Mouse (Mus musculus): ENCODE measurements at regions not wholly inside any gene's neighbourhood (a gene's known extent, or its start where the extent isn't known, plus 50 kb on each side); places are given as distances from the start of the nearest gene placed in this dataset.

- no peak overlapping the region for H3K27ac ChIP-seq (ENCODE audit: control insufficient read depth, insufficient read depth, low read depth, low read length, poor library complexity)
- no peak overlapping the region for H3K4me3 ChIP-seq (replicated peaks; ENCODE audit: control insufficient read depth, low read depth, low read length)
- TF ChIP-seq CTCF (IDR thresholded peaks at IDR 0.05; ENCODE audit: control insufficient read depth, insufficient read depth, low read length) (no peak), POLR2A (IDR thresholded peaks at IDR 0.05; ENCODE audit: borderline replicate concordance, control insufficient read depth, low read depth, low read length) (no peak)
- no peaks in the 10 kb centered on the region for H3K4me1 ChIP-seq (ENCODE audit: control insufficient read depth, insufficient read depth, low read length)
These were observed 162.4 kb downstream of the Snx13 start for GRCm38 (mm10) chr12:35209399-35209798.

- WGBS: 82% methylated on average over 3 of the region's 3 CpGs
- no peak overlapping the region for H3K27ac ChIP-seq (ENCODE audit: control insufficient read depth, insufficient read depth, low read depth, low read length, poor library complexity)
- no peaks in the 10 kb centered on the region for H3K4me1 ChIP-seq (ENCODE audit: control insufficient read depth, insufficient read depth, low read length)
- TF ChIP-seq CTCF (IDR thresholded peaks at IDR 0.05; ENCODE audit: control insufficient read depth, insufficient read depth, low read length) (no peak), POLR2A (IDR thresholded peaks at IDR 0.05; ENCODE audit: borderline replicate concordance, control insufficient read depth, low read depth, low read length) (no peak)
- H3K4me3 ChIP-seq (replicated peaks; ENCODE audit: control insufficient read depth, low read depth, low read length): no peak overlapping the region
These were observed 160.6 kb downstream of the Snx13 start for GRCm38 (mm10) chr12:35207605-35208004.

- WGBS: 29% methylated on average over 1 of the region's 1 CpGs
- no peak for TF ChIP-seq POLR2A (IDR thresholded peaks at IDR 0.05; ENCODE audit: borderline replicate concordance, control insufficient read depth, low read depth, low read length)
- no peak overlapping the region for H3K27ac ChIP-seq (ENCODE audit: control insufficient read depth, insufficient read depth, low read depth, low read length, poor library complexity)
These were observed 156.4 kb downstream of the Snx13 start for GRCm38 (mm10) chr12:35203398-35203797.

GRCm38 (mm10) chr12:35200110-35200509 lies 153.1 kb downstream of the Snx13 start:
- 82% methylated on average over 5 of the region's 5 CpGs for WGBS
- H3K27ac ChIP-seq (ENCODE audit: control insufficient read depth, insufficient read depth, low read depth, low read length, poor library complexity): no peak overlapping the region
- H3K4me3 ChIP-seq (replicated peaks; ENCODE audit: control insufficient read depth, low read depth, low read length): no peak overlapping the region
- H3K4me1 ChIP-seq (ENCODE audit: control insufficient read depth, insufficient read depth, low read length): no peaks in the 10 kb centered on the region
- no peak for TF ChIP-seq POLR2A (IDR thresholded peaks at IDR 0.05; ENCODE audit: borderline replicate concordance, control insufficient read depth, low read depth, low read length)
- TF ChIP-seq CTCF (IDR thresholded peaks at IDR 0.05; ENCODE audit: control insufficient read depth, insufficient read depth, low read length): no peak

More at GRCm38 (mm10) chr12:35203398-35203797, 156.4 kb downstream of the Snx13 start:
- Histone ChIP-seq H3K4me1 (ENCODE audit: control insufficient read depth, insufficient read depth, low read length) (no peaks in the 10 kb centered on the region), H3K4me3 (replicated peaks; ENCODE audit: control insufficient read depth, low read depth, low read length) (no peak overlapping the region)

Data from bone marrow, adult 2 months (tissue).